Mouse (Mus musculus): ENCODE results near the gene Dgcr6.

- TF ChIP-seq CTCF (conservative IDR thresholded peaks at IDR 0.05; ENCODE audit: low read length) = no peak
- no peak for TF ChIP-seq NANOG (IDR thresholded peaks at IDR 0.05; ENCODE audit: borderline replicate concordance, low read length)
These were observed 63.8 kb downstream of the Dgcr6 start for GRCm38 (mm10) chr16:18116467-18116866.
